Mouse (Mus musculus) olfactory bulb, adult 2 months (tissue): ENCODE data around the gene Nr2f2. TPM values are rescaled to one million over a fixed set of nuclear protein-coding genes. Genes with fewer than 3 reads are reported as not detected.

ENCODE experiments used
- H3K27ac ChIP-seq: fragments of 200-500 bp; 2 replicates; pipeline ENCODE4 v1.5.1; 2012; ENCODE audit warnings: low read depth, low read length; ENCODE audit not compliant: insufficient read depth
- H3K4me1 ChIP-seq: fragments of 200-500 bp; 2 replicates; pipeline ENCODE4 v1.6.1; 2012; ENCODE audit warnings: low read length; ENCODE audit not compliant: control insufficient read depth, insufficient read depth
- H3K4me3 ChIP-seq: fragments of 200-500 bp; 2 replicates; pipeline ENCODE4 v1.5.1; 2012; ENCODE audit warnings: mild to moderate bottlenecking, low read depth, low read length, moderate library complexity; ENCODE audit not compliant: insufficient read depth
- CTCF ChIP-seq: fragments of 200-500 bp; IDR thresholded peaks from 2 replicates; pipeline ENCODE4 v1.5.1; 2012; ENCODE audit warnings: low read depth, mild to moderate bottlenecking, low read length, moderate library complexity; ENCODE audit not compliant: insufficient read depth
- POLR2A ChIP-seq: fragments of 200-500 bp; IDR thresholded peaks from 2 replicates; pipeline ENCODE4 v1.6.1; 2012; ENCODE audit warnings: mild to moderate bottlenecking, low read depth, low read length, moderate library complexity; ENCODE audit not compliant: insufficient read depth
- WGBS: fragments of 180-500 bp; shearing (Covaris S2); methylation state at CpG from one replicate; pipeline ENCODE4 v1.1.7; 2018; 5-methylcytosine and 5-hydroxymethylcytosine counted together
- polyA plus RNA-seq: library from polyadenylated mRNA; stranded (reverse); fragments of >200 nt; gene quantifications from 2 replicates; pipeline ENCODE4 v1.2.4, GENCODE M21; 2012; ENCODE audit warnings: low replicate concordance; ENCODE audit not compliant: missing spikeins, insufficient read depth, insufficient read length

Nr2f2 gene
- polyA plus RNA-seq, 1 experiment: not detected

DNA sequence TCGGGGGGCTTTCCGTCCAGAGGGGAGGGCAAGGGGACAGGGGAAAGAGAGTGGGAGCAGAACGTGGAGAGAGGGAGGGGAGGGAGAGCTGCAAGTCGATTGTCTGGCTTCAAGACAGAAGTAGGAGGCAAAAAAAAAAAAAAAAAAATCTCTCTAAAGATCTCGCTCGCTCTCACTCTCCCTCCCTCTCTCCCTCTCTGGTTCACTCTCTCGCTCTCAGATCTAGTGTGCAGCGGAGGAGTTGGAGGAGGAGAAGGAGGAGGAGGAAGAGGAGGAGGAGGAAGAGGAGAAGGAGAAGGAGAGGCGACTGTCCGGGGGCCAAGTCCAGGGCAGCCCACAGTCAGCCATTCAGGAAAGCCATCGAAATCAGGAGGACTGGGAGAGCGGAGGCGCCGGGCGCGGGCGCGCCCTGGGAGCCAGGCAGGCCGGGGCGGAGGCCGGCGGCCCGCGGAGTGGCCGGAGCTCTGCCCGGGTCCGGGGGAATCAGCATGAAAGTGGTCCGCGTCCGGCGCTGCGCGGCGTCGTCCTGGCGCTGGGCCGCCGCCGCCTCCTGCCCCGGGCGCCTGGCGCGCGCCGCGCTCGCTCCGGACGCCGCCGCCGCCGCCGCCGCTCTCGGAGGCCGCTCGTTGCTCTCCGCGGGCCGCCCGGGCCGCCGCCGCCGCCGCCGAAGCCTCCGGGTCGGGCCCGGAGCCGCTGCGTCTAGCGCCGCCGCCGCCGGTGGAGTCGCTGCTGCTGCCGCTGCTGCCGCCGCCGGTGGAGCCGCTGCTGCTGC lies 5.7 kb downstream of the Nr2f2 start:
- TF ChIP-seq POLR2A: 0 out of 2 replicates have a peak, but pooled peaks have one; percentile 0
- TF ChIP-seq CTCF: no peak
- H3K4me1 ChIP-seq: peaks cover 20% of the 10 kb centered on the region
- WGBS: 10% methylated on average over 83 of the region's 84 CpGs
- H3K4me3 ChIP-seq: peak overlapping the region; percentile 83
- H3K27ac ChIP-seq: peak overlapping the region; percentile 64; the same call in 1 of the 2 replicates

DNA sequence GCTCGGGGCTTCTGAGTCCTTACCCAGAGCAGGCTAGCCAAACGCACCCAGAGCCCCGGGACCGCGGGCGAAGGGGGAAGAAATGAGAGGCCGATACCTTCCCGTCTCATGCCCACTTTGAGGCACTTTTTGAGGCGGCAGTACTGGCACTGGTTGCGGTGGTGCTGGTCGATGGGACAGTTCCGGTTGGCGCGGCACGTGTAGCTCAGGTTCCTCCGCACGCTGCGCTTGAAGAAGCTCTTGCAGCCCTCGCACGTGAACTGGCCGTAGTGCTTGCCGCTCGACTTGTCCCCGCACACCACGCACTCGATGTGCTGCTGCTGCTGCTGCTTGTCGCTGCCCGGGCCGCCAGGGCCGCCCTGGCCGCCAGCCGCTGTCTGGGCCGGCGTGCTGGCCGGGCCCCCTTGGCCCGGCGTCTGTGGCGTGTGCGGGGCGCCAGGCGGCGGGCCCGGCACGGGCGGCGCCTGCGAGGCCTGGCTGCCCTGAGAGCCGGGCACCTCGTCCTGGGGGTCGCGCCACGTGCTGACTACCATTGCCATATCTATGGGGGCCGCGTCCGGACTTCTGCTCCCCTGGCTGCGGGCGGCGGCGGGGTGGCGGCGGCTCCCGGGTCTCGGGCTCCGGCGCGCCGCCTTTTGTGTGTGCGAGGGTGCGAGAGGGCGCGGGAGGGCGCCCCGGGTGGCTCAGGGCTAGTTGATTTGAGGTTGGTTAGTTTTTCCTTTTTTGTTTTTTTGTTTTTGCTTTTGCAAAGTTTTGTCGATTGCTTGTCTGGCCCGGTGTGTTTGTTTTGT lies 6.5 kb downstream of the Nr2f2 start:
- H3K4me1 ChIP-seq: peaks cover 20% of the 10 kb centered on the region
- 2% methylated on average over 75 of the region's 75 CpGs for WGBS
- TF ChIP-seq CTCF: no peak
- TF ChIP-seq POLR2A: no peak
- H3K27ac ChIP-seq: no peak overlapping the region
- peak overlapping the region; percentile 83 for H3K4me3 ChIP-seq

DNA sequence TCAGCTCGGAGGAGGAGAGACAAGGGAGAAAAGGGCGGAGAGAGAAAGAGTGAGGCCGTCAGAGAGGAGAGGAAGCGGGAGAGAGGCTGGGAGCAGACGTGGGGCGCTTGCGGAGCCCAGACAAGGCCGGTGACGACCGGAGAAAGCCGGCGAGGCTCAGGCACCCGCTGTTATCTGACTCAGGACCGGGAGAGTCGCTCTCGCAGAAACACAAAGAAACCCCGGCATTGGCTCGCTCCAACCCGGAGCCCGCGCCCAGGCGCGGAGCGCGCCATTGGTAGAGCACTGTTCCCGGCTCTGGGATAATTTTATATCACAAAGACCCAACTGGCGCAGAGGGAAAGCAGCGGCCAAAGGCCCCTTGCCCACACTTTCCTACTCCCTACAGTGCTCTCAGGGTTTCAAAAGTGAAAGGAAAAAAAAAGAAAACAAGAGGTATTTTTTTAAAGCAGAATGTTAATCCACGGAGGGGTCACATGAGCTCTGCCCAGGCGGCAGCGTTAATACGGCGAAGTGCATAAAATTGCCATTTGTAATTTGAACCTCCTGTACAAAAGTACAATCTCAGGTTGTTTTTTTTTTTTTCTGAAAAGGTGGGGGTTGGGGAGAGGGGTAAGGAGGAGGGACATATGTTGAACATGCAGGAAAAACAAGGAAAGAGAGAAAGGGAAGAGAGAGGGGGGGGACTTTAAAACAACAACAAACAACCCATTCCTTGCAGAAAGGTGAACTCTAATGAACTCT lies 7.5 kb downstream of the Nr2f2 start:
- Histone ChIP-seq H3K4me1 (peaks cover 20% of the 10 kb centered on the region), H3K27ac (no peak overlapping the region; the same call in 1 of the 2 replicates), H3K4me3 (peak overlapping the region; percentile 37)
- TF ChIP-seq POLR2A (no peak), CTCF (no peak)
- 1% methylated on average over 33 of the region's 33 CpGs for WGBS

DNA sequence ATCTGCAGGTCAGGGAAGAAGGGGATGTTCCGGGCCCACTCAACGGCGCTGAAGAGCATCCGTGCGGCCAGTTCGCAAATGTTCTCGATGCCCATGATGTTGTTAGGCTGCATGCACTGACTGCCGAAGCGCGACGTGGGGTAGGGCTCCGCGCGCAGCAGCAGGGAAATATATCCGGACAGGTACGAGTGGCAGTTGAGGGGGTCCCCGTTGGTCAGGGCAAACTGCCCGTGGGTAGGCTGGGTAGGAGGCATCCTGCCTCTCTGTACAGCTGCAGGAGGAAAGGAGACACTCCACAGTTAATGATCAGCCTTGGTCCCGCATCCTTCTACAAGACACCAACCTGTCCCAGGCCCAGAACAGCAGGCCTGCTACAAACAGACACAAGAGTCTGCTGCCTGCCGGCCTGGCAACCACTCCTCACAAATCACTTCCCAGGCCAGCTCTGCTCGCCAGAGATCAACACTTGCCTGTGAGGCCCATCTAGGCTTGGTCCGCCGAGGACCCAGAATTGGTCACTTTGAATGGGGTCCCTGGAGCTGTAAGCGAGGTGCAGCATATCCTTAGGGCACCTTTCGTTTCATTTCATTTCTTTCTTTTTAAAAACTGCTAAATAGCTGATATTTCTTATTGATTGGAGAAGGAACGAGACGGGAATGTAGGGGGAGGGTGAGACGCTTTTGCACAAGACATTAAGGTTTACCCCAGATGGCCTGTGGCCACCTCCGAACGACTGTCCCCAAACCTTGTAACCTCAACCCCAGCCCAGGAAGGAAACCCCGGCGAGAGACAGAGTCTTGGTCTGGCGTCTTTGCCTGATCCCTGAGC lies 8.3 kb downstream of the Nr2f2 start:
- no peak for TF ChIP-seq CTCF
- TF ChIP-seq POLR2A: no peak
- Histone ChIP-seq H3K4me1 (peaks cover 20% of the 10 kb centered on the region), H3K27ac (no peak overlapping the region; the same call in 1 of the 2 replicates), H3K4me3 (peak overlapping the region; percentile 37)
- WGBS: 11% methylated on average over 33 of the region's 33 CpGs

GRCm38 (mm10) chr7:70357516-70358019 lies 9.0 kb downstream of the Nr2f2 start:
- H3K4me1 ChIP-seq: peaks cover 20% of the 10 kb centered on the region
- H3K27ac ChIP-seq: no peak overlapping the region
- TF ChIP-seq POLR2A (no peak), CTCF (no peak)
- WGBS: 21% methylated on average over 17 of the region's 17 CpGs
- peak overlapping the region; percentile 37 for H3K4me3 ChIP-seq

DNA sequence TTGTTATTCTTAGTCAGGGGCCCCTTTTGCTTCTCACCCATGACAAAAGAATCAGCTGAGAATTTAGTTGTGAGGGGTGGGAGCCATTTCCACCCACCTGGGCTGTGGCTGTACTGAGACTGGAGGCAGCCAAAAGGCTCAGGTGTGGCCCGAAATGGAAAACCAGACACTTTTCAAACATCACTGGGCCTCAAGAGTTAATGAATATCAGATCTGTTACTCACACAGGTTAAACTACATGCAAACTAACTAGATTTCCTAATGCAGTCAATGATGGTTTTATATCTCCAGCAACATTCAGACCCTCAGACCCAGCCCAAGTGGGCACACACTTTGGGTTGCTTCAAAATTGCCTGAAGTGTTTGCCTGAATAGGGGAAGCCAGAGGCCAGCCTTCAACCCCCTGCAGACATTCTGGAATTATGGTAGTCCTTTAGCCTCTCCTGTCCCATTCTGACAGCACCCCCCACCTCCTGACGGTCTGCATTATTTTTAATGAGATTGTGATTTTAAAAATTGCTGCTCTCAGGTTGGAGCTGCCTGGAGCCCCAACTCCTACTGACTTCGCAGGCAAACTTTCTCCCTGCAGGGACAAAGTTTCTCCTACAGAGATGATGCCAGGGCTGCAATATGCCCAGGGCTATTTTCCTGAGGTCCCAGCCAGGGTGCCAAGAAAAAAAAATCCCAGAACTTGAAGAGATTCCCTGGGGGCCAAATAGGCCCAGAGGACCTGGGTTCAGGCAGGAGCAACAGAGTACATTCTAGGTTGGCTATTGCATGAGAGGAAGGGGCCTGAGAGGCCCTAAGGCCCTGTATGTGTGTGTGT lies 9.6 kb downstream of the Nr2f2 start:
- WGBS: 65% methylated on average over 3 of the region's 3 CpGs
- peak overlapping the region; percentile 5; the same call in 1 of the 2 replicates for H3K4me3 ChIP-seq
- TF ChIP-seq POLR2A: no peak
- no peak for TF ChIP-seq CTCF
- no peak overlapping the region for H3K27ac ChIP-seq
- peaks cover 17% of the 10 kb centered on the region for H3K4me1 ChIP-seq

DNA sequence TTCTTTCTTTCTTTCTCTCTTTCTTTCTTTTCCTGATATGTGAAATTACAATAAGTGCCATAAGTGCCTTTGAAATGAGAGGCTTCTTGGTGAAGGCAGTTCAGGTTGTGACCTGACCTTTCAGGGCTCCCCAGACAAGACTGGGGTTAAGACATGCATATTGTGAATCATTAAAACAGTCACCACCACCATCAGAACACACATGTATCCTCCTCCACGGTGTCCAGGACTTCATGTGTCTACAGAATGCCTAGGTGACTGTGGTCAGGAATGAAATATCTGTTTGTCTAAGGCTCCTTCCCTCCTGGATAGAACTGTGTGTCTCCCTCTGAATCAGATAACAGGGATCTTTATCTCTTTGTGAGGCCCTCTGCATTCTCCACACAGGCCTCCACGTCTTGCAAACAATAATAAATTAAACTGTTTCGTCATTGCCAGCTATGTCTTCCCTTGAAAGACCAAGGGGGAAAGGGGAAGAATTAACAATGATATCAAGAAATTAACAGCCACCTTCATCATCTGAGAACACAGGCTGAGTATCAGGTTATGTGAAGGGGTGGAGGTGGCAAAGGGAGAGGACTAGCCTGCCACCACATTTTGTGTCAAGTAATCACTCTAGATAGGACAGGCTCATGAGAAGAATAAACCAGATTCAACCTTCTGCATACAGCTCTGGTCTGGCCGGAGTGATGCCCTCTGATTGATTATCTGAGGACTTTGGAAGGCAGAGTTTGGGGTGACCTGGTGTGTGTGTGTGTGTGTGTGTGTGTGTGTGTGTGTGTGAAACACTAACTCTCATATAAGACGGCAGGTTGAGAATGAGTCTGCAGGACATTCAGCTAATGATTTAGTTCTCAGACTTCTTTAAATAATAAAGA lies 10.6 kb downstream of the Nr2f2 start:
- H3K4me1 ChIP-seq: peaks cover 11% of the 10 kb centered on the region
- H3K4me3 ChIP-seq: no peak overlapping the region
- 60% methylated on average over 5 of the region's 5 CpGs for WGBS
- TF ChIP-seq POLR2A (no peak), CTCF (no peak)
- no peak overlapping the region for H3K27ac ChIP-seq
